Mouse (Mus musculus) thymus, postnatal 14 days (tissue): Measurements from ENCODE around the gene Rhbdl1.
"Not testable (repeated sequence)": the region's sequence is repeated elsewhere in the genome, so short reads cannot be mapped to it uniquely, and the experiment has no call there.

ENCODE experiments used
- DNase-seq: peaks from one replicate; pipeline ENCODE4 v3.0.0; 2021

Gene Rhbdl1

GRCm38 (mm10) chr17:25824362-25825142, 12.5 kb downstream of the Rhbdl1 start:
- no peak for DNase-seq

- DNase-seq = peak; percentile 83
Measured at GRCm38 (mm10) chr17:25823452-25823851, 13.6 kb downstream of the Rhbdl1 start, which contains the start of gene Wdr24. TSS of gene Wdr24 (plus strand) at chr17:25823627.

GRCm38 (mm10) chr17:25818851-25819780, 18.0 kb downstream of the Rhbdl1 start:
- no peak for DNase-seq

- no peak for DNase-seq
Measured at GRCm38 (mm10) chr17:25817662-25818061, 19.4 kb downstream of the Rhbdl1 start.

- peak; percentile 84 for DNase-seq
Measured at GRCm38 (mm10) chr17:25813471-25813870, 23.6 kb downstream of the Rhbdl1 start.

GRCm38 (mm10) chr17:25810890-25811289, 26.2 kb downstream of the Rhbdl1 start:
- no peak for DNase-seq

GRCm38 (mm10) chr17:25809606-25810340, 27.3 kb downstream of the Rhbdl1 start:
- DNase-seq = no peak

- DNase-seq = no peak
Measured at GRCm38 (mm10) chr17:25808789-25809605, 28.1 kb downstream of the Rhbdl1 start, which contains the start of gene Fbxl16. TSS of gene Fbxl16 (plus strand) at chr17:25809085.

GRCm38 (mm10) chr17:25808028-25808427, 29.1 kb downstream of the Rhbdl1 start:
- no peak for DNase-seq

- not testable (repeated sequence) for DNase-seq
Measured at GRCm38 (mm10) chr17:25807452-25807851, 29.6 kb downstream of the Rhbdl1 start.

GRCm38 (mm10) chr17:25806507-25806906, 30.6 kb downstream of the Rhbdl1 start:
- no peak for DNase-seq

- DNase-seq = no peak
Measured at GRCm38 (mm10) chr17:25802825-25803517, 34.1 kb downstream of the Rhbdl1 start.

GRCm38 (mm10) chr17:25801029-25801428, 36.1 kb downstream of the Rhbdl1 start:
- peak; percentile 80 for DNase-seq

- peak; percentile 95 for DNase-seq
Measured at GRCm38 (mm10) chr17:25796951-25797369, 40.1 kb downstream of the Rhbdl1 start, which contains the start of gene Metrn. TSS of gene Metrn (minus strand) at chr17:25797136.

GRCm38 (mm10) chr17:25796211-25796771, 40.8 kb downstream of the Rhbdl1 start:
- peak; percentile 40 for DNase-seq

- no peak for DNase-seq
Measured at GRCm38 (mm10) chr17:25795609-25796092, 41.4 kb downstream of the Rhbdl1 start, which contains the start of gene AC134908.4. TSS of gene AC134908.4 (minus strand) at chr17:25795659.

- no peak for DNase-seq
Measured at GRCm38 (mm10) chr17:25794998-25795397, 42.1 kb downstream of the Rhbdl1 start.

- no peak for DNase-seq
Measured at GRCm38 (mm10) chr17:25794197-25794596, 42.9 kb downstream of the Rhbdl1 start.

- DNase-seq = peak; percentile 90
Measured at GRCm38 (mm10) chr17:25792615-25793014, 44.5 kb downstream of the Rhbdl1 start, which contains the start of gene Fam173a. TSS of gene Fam173a (minus strand) at chr17:25792901.

GRCm38 (mm10) chr17:25791843-25792527, 45.1 kb downstream of the Rhbdl1 start:
- DNase-seq = peak; percentile 87
